Mouse (Mus musculus): ENCODE data around the gene Bnc1. TPM values are rescaled to one million over a fixed set of nuclear protein-coding genes. Genes with fewer than 3 reads are reported as not detected.
A peak's percentile ranks its signal among the peaks of the same experiment; 100 is the strongest.

Gene Bnc1
- polyA plus RNA-seq (2016; fragmentation: Nextera tagmentation; extraction: Ambion mirVana): 1.1 and 1.9 TPM in 2 replicates

DNA sequence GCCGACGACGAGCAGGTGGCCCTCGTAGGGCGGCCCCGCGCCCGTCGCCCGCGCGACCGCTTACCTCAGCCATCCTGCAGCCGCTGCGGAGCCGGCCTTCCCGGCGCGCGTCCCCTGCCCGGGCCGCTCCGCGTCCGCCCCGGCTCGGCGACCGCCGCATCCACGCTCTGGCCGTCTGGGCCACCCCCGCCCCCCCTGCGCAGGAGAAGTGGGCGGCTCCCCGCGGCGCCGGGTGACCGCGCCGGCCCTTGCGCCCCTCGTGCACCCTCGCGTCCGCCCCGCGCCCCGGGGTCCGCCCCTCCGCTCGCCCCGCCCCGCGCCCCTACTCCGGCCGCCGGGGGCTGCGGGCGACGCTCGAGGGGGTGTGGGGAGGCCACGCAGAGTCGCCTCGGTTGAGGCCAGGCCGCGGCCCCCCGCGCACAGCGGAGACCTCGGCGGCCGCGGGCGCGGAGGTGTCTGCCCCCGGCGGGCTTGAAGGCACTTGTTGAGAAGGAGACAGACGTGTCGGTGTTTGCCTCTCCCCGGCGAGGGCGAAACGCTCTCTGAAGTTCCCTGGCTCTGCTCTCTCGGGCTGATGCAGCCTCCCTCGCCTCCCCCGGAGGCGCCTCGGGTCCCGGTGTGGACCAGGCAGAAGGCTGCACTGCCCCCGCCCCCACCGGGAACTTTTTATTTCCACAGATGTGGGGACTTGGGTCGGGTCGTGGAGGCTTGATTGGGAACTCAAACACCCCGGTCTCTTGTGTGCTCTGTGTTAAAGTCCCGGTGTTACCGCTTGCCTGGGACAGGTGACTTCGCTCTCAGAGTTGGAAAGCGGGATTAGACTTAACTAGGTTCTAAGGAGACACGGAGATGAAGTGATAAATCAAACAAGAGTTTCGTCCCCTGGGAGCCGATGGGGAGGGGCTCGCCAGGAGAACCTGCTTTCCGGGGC lies at the start of gene Bnc1:
Gene Bnc1, minus strand, starts transcription at position 162 of the 931 bp plus-strand sequence.
- Histone ChIP-seq H3K9ac (peak within 1 kb of the TSS; percentile 59), H3K4me2 (replicated peaks) (peak within 1 kb of the TSS; percentile 99), H3K27me3 (peaks cover 85% of the 10 kb centered on the region), H3K9me3 (replicated peaks) (no peaks in the 10 kb centered on the region), H3K36me3 (no peaks in the 10 kb centered on the region), H3K4me1 (peaks cover 22% of the 10 kb centered on the region), H3K27ac (no peak within 1 kb of the TSS), H3K4me3 (peak within 1 kb of the TSS; percentile 61)
- WGBS: under 1% methylated on average over 95 of the region's 105 CpGs
- peak; percentile 64 for ATAC-seq (ENCODE audit: low FRiP score)

DNA sequence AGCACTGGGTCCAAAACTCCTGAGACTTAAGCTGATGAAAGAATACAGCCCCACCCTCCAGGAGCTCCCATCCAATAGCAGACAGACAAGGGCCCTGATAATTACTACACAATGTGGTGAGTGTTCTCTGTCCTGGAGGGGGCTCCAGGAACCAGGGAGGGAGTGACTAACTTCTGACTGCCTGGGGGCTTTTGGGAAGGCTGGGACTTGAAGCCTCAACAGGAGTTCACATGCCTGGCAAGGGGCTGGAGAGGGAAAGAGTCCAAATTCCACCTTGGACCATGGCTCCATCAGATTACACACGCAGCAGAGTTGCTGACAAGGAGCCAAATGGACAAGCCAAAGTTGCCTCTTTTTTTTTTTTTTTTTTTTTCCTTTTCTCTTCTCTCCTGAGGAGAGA lies 41.3 kb upstream of the Bnc1 start:
- H3K4me2 ChIP-seq (replicated peaks): no peak overlapping the region
- no peaks in the 10 kb centered on the region for H3K36me3 ChIP-seq
- 60% methylated on average over 1 of the region's 1 CpGs for WGBS

DNA sequence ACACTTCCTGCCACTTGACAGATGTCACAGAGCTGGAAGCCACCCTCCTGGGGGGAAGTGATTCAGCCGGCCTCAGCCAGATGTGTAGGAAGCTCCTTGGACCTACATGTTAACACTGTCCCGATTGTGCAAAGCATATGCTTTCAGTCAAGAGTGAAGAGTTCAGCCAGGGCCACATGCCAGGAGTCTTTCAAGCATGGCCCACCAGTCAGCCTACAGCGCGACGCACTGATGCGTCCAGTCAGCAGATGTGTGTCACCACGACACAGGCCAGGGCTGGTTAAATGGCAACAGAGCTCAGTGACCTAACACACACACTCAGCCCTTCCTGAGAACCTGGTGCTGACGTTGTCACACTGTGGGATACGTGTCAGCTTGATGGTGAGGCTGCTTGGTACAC lies 37.6 kb upstream of the Bnc1 start:
- Histone ChIP-seq H3K4me3 (no peak overlapping the region), H3K27ac (no peak overlapping the region), H3K9ac (no peak overlapping the region), H3K9me3 (replicated peaks) (no peaks in the 10 kb centered on the region), H3K4me1 (no peaks in the 10 kb centered on the region), H3K36me3 (no peaks in the 10 kb centered on the region), H3K27me3 (no peaks in the 10 kb centered on the region), H3K4me2 (replicated peaks) (no peak overlapping the region)
- WGBS: 60% methylated on average over 9 of the region's 9 CpGs
- ATAC-seq (ENCODE audit: low FRiP score): no peak

More for the DNA sequence above, 41.3 kb upstream of the Bnc1 start:
- Histone ChIP-seq H3K4me3 (no peak overlapping the region), H3K27ac (no peak overlapping the region), H3K9ac (no peak overlapping the region), H3K9me3 (replicated peaks) (no peaks in the 10 kb centered on the region), H3K27me3 (no peaks in the 10 kb centered on the region), H3K4me1 (no peaks in the 10 kb centered on the region)
- no peak for ATAC-seq (ENCODE audit: low FRiP score)

DNA sequence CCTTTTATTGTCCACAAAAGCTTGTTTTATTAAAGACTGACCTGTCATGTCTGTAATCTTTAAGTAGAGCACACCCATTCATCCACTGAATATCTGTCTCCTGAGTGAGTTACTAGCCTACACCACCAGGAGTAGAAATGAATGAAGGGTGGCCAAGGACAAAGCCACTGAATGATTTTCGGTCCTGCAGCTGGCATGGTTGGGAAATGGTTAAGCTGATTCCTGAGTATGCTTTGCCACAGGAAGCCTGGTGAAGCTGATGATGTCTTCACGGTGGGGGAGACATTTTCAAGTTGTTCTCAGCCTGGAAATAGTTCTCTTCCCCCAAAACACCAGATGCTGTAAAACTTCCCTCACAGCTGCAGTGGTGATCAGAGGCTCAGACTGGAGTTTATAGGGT lies 33.7 kb upstream of the Bnc1 start:
- Histone ChIP-seq H3K36me3 (no peaks in the 10 kb centered on the region), H3K4me3 (no peak overlapping the region), H3K9me3 (replicated peaks) (no peaks in the 10 kb centered on the region), H3K27ac (no peak overlapping the region), H3K4me2 (replicated peaks) (no peak overlapping the region), H3K4me1 (no peaks in the 10 kb centered on the region), H3K9ac (no peak overlapping the region), H3K27me3 (no peaks in the 10 kb centered on the region)
- WGBS: 53% methylated on average over 2 of the region's 2 CpGs
- no peak for ATAC-seq (ENCODE audit: low FRiP score)

DNA sequence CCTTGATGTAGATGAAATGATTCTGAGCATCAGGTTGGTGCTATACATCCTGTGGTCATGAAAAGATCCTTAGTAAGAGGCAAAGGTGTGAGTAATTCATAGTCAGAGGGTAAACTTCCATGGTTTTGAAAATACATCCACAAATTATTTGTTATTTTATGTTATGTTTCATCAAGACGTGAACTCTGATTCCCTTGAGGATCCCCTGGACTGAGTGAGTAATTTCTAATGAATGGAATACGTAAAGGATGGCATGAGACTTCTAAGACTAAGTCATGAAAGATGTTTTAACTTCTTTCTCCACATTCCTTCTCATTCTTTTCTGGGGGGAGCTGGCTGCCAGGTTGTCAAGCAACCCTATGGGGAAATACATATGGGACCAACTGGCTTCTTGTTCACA lies 31.6 kb upstream of the Bnc1 start:
- ATAC-seq (ENCODE audit: low FRiP score): no peak
- Histone ChIP-seq H3K36me3 (no peaks in the 10 kb centered on the region), H3K27ac (no peak overlapping the region), H3K4me2 (replicated peaks) (no peak overlapping the region), H3K9me3 (replicated peaks) (no peaks in the 10 kb centered on the region), H3K27me3 (0 out of 2 replicates have a peak, but pooled peaks cover 1% of the 10 kb centered on the region), H3K4me3 (no peak overlapping the region), H3K4me1 (no peaks in the 10 kb centered on the region), H3K9ac (no peak overlapping the region)
- 85% methylated on average over 2 of the region's 2 CpGs for WGBS

DNA sequence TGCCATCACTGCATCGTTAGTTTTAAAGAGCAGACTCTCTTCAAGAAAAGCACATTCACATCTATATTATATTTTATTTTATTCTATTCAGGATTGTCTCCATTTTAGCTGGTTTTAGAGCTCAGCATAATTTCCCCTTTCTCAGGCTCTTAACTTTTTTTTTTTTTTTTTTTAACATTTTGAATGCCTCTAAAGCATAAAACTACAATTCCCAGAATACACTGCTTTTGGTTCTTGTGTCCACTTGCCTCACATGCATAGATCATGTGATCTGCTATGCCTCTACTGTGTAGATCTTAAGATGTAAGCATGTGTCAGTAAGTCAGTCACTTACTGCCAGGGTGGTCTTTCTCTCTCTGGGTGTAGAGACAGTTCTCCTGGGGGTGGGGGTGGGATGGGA lies 30.3 kb upstream of the Bnc1 start:
- Histone ChIP-seq H3K4me2 (replicated peaks) (no peak overlapping the region), H3K4me1 (peaks cover under 1% of the 10 kb centered on the region; the same call in 1 of the 2 replicates), H3K4me3 (no peak overlapping the region), H3K9me3 (replicated peaks) (no peaks in the 10 kb centered on the region), H3K9ac (no peak overlapping the region), H3K36me3 (no peaks in the 10 kb centered on the region), H3K27me3 (peaks cover 8% of the 10 kb centered on the region; the same call in 1 of the 2 replicates), H3K27ac (no peak overlapping the region)
- no peak for ATAC-seq (ENCODE audit: low FRiP score)
- 100% methylated on average over 1 of the region's 1 CpGs for WGBS

DNA sequence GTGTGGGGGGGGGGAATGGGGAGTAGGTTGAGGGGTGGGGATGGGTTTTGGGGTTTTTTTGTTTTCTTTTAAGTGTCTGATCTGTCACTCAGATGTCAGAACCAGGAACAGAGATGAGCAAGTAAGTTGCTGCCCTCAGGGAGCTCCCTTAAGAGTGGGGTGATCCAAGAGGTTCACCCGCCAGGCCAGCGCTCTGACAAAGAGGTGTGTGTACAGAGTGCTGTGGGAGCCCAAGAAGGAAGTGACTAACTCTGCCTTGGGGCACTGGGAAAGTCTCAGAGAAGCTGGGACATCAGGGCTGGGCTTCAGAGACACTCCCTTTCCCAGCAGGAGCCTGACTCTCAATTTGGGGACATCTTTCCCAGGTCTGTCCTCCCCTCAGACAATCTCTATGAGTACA lies 25.9 kb upstream of the Bnc1 start:
- no peak overlapping the region for H3K9ac ChIP-seq
- peaks cover 25% of the 10 kb centered on the region for H3K27me3 ChIP-seq
- peaks cover 3% of the 10 kb centered on the region; the same call in 1 of the 2 replicates for H3K4me1 ChIP-seq
- H3K27ac ChIP-seq: no peak overlapping the region
- H3K4me3 ChIP-seq: no peak overlapping the region
- H3K36me3 ChIP-seq: no peaks in the 10 kb centered on the region
- 97% methylated on average over 2 of the region's 2 CpGs for WGBS
- no peaks in the 10 kb centered on the region for H3K9me3 ChIP-seq (replicated peaks)
- no peak for ATAC-seq (ENCODE audit: low FRiP score)
- no peak overlapping the region for H3K4me2 ChIP-seq (replicated peaks)

DNA sequence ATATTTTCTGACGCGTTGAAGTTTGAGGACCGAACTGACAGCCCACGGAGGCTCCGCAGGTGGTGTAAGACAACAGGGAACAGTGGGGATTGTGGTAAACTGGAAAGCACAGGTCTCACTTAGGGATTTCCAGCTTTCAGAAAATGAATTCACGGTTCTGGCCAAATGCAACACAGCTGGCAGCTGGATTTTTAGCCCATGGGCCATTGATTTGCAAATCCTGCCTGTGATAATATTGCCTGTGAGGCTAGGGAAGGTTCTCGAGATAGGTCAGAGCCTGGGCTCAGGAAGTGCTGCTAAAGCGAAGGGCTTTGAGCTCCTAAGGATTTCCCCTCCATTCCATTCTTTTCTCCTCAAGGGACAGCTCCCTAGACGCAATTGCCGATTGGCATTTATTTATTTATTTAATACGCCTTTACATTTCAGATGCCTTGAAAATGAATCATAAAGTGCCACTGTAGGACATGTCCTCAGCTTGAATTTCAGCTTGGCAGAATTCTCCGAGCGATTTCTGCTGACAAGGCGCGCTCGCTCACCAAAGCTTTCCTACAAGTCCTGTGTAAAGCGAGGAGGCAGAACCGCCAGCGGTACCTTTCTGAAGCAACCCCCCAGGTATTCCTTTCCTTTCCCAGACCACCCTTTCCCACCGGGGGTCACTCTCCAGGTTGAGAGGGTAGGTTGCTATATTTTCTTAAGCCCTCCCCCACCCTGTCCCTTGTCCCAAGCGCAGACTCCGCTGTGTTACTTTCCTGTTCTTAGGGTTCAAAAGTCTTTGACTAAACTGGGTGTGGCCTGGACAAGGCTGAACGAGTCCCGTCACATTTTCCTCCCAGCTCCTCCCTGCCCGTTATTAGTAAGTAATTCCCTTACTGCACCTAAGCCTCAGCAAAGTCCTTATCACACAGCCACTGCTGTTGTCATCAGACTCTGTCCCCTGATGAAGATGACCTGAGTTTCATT lies 24.9 kb upstream of the Bnc1 start:
- H3K9ac ChIP-seq: no peak overlapping the region; the same call in 1 of the 2 replicates
- H3K4me3 ChIP-seq: no peak overlapping the region
- H3K4me1 ChIP-seq: peaks cover 5% of the 10 kb centered on the region; the same call in 1 of the 2 replicates
- peak overlapping the region; percentile 33 for H3K4me2 ChIP-seq (replicated peaks)
- peaks cover 25% of the 10 kb centered on the region for H3K27me3 ChIP-seq
- ATAC-seq (ENCODE audit: low FRiP score): no peak
- no peaks in the 10 kb centered on the region for H3K9me3 ChIP-seq (replicated peaks)
- no peak overlapping the region for H3K27ac ChIP-seq
- 6% methylated on average over 25 of the region's 25 CpGs for WGBS
- H3K36me3 ChIP-seq: no peaks in the 10 kb centered on the region

DNA sequence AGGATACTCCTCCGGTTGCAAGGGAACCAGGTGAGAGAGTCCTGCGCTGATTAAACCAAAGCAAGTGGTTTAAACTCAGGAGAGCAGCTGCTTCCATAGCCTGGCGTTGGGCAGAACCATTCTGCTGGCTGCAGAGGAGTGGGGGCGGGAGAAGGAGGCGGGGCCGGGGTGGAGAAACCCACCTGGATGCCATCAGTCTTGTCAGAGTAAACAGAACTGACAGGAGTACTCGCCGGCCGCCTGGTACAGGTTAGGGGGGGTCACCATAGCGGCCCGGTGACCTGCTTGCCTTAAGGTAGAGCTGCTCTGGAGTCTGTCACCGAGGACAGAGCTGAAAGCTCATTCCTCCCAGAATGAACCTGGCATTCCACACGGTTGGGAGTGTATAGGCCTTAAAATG lies 20.4 kb upstream of the Bnc1 start:
- no peaks in the 10 kb centered on the region for H3K9me3 ChIP-seq (replicated peaks)
- no peak overlapping the region for H3K4me3 ChIP-seq
- H3K27me3 ChIP-seq: peaks cover 17% of the 10 kb centered on the region
- WGBS: 9% methylated on average over 13 of the region's 13 CpGs
- no peak for ATAC-seq (ENCODE audit: low FRiP score)
- H3K36me3 ChIP-seq: no peaks in the 10 kb centered on the region
- no peak overlapping the region for H3K4me2 ChIP-seq (replicated peaks)
- no peak overlapping the region for H3K9ac ChIP-seq
- peaks cover 5% of the 10 kb centered on the region; the same call in 1 of the 2 replicates for H3K4me1 ChIP-seq
- no peak overlapping the region for H3K27ac ChIP-seq

DNA sequence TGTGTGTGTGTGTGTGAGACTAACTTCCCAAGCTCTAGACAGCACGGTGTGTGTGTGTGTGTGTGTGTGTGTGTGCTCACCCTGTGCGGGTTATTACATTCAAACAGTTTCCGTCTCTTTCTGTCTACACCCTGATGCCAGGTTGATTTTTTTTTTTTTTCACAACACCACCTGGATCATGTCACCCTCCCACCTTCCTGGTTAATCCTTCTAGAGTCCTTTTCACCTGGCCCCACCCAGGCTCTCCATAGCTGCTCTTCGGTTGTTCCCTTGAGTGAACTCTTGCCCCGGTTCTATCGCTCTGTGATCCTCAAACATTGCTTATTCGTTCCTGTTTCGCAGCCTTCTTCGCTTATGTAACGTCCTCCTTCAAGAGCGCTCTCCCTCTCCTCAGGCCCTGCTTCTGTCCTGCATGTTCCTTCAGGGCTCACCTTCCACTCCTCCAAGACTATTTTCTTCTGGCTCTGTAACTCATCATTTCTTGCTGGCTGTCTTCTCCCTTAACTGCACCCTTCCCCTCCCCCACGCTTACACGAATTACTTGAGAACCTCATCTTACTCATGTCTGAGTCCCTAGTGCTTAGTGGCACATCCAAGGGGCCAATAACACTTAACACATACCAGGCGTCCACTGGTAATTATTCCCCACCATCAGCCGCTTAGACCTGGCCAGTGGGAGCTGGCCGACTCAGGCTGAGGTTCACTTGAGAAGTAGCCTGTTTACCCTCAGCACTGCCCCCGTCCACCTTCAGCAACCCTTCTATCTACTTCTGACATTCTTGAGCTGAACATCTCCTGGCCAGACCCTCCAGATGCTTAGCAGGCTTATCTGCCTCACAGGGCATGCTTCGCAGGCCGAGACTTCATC lies 19.7 kb upstream of the Bnc1 start:
- Histone ChIP-seq H3K4me1 (0 out of 2 replicates have a peak, but pooled peaks cover 2% of the 10 kb centered on the region), H3K9ac (no peak overlapping the region), H3K4me3 (no peak overlapping the region), H3K27ac (no peak overlapping the region), H3K4me2 (replicated peaks) (no peak overlapping the region), H3K27me3 (peaks cover 13% of the 10 kb centered on the region; the same call in 1 of the 2 replicates), H3K9me3 (replicated peaks) (no peaks in the 10 kb centered on the region), H3K36me3 (no peaks in the 10 kb centered on the region)
- ATAC-seq (ENCODE audit: low FRiP score): no peak
- WGBS: 65% methylated on average over 17 of the region's 19 CpGs

DNA sequence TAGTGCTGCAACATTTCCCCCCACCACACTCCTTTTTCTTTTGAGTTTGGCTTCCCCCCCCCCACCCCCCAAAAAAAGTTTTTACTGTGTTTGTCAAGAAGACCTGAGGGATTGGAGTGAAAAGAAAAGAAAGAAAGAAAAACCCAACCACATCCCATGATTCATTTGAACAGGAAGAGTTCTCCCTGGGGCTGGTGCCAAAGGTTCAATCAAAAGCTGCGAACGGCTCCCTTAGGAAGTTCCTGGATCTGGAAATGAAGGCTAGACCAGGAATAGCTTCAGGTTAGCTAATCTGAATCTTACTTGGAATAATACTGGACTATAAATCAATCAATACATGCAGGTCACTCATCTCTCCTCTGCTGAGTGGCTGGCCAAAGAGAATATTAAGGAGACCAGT lies 15.1 kb upstream of the Bnc1 start:
- H3K27ac ChIP-seq: no peak overlapping the region
- WGBS: 67% methylated on average over 2 of the region's 2 CpGs
- no peaks in the 10 kb centered on the region for H3K36me3 ChIP-seq
- H3K9ac ChIP-seq: no peak overlapping the region
- H3K4me2 ChIP-seq (replicated peaks): no peak overlapping the region
- H3K4me3 ChIP-seq: no peak overlapping the region
- no peak for ATAC-seq (ENCODE audit: low FRiP score)
- H3K4me1 ChIP-seq: no peaks in the 10 kb centered on the region
- H3K9me3 ChIP-seq (replicated peaks): no peaks in the 10 kb centered on the region
- peaks cover 4% of the 10 kb centered on the region; the same call in 1 of the 2 replicates for H3K27me3 ChIP-seq
